Mouse (Mus musculus): Measurements from ENCODE around the gene Ywhaq. TPM values are rescaled to one million over a fixed set of nuclear protein-coding genes. Genes with fewer than 3 reads are reported as not detected.
"Not testable (repeated sequence)": the region's sequence is repeated elsewhere in the genome, so short reads cannot be mapped to it uniquely, and the experiment has no call there.

Gene Ywhaq
- total and polyA plus RNA-seq, 3 experiments = 27.7 to 74.6 (median 65.8) TPM

DNA sequence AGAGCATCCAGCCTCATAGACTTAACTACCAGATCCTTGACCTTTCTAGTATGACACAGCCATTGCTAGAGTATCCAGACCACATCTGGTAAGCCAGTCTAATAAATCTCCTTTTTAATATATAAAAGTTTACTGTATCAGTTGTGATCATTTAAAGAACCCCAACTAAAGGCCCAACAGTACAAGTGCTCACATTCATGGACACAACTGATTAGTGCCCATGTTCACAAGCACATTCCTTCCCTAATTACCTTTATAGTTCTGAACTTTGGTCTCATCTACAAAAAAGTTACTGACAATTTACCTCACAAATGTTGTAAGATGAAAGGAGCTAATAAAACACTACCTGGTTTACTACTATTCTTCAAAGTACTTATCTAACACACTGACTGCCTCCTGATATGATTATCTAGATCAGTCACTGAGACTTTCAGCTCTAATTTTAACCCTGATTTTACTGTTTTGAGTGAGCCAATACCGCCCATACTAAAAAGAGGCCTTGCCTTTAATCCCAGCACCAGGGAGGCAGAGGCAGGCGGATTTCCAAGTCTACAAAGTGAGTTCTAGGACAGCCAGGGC is 8.6 kb downstream of the Ywhaq start:
- Histone ChIP-seq H3K36me3 (ENCODE audit: control insufficient read depth, insufficient read depth, low read length) (peaks cover 41% of the 10 kb centered on the region), H3K79me2 (replicated peaks; ENCODE audit: control insufficient read depth, insufficient read depth, low read length) (peaks cover 8% of the 10 kb centered on the region), H3K4me1 (ENCODE audit: control insufficient read depth, insufficient read depth, low read length) (peaks cover 7% of the 10 kb centered on the region), H3K27ac (no peak overlapping the region), H3K9ac (ENCODE audit: low read depth, low read length) (no peak overlapping the region), H3K27me3 (ENCODE audit: control insufficient read depth, insufficient read depth, low read length) (no peaks in the 10 kb centered on the region), H3K4me3 (no peak overlapping the region)
- TF ChIP-seq POLR2A (IDR thresholded peaks at IDR 0.05; ENCODE audit: insufficient read depth, low read depth, low read length) (no peak), CTCF (IDR thresholded peaks at IDR 0.05) (no peak), EP300 (IDR thresholded peaks at IDR 0.05; ENCODE audit: insufficient read depth, low read depth, low read length) (no peak)
- 98% methylated on average over 2 of the region's 2 CpGs for WGBS
- intact Hi-C loops (cut with DNase I) = no loop called here
- no peak for DNase-seq

DNA sequence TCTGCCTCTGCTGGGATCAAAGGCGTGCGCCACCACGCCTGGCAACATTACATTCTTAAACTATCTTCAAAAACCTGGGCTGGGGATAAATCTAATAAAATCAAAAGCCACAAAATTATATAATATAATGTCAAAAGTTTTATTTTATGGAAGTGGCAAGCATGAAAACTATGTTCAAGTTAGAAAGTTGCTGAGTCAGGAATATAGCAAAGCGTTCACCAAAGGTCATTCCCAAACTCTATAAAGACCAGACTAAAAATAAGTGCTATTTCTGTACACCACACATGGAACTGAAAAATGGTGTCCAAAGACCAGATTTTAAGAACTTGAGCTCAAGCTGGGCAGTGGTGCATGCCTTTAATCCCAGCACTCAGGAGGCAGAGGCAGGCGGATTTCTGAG is 14.7 kb downstream of the Ywhaq start:
- H3K4me1 ChIP-seq (ENCODE audit: control insufficient read depth, insufficient read depth, low read length) = peaks cover 5% of the 10 kb centered on the region
- H3K36me3 ChIP-seq (ENCODE audit: control insufficient read depth, insufficient read depth, low read length) = peaks cover 27% of the 10 kb centered on the region
- WGBS = 93% methylated on average over 5 of the region's 5 CpGs
- no peak overlapping the region for H3K27ac ChIP-seq
- no peak for DNase-seq
- no peak overlapping the region for H3K4me3 ChIP-seq
- no peak overlapping the region for H3K9ac ChIP-seq (ENCODE audit: low read depth, low read length)
- TF ChIP-seq POLR2A (IDR thresholded peaks at IDR 0.05; ENCODE audit: insufficient read depth, low read depth, low read length) = no peak
- TF ChIP-seq CTCF (IDR thresholded peaks at IDR 0.05) = no peak
- no peak for TF ChIP-seq EP300 (IDR thresholded peaks at IDR 0.05; ENCODE audit: insufficient read depth, low read depth, low read length)
- no peaks in the 10 kb centered on the region for H3K27me3 ChIP-seq (ENCODE audit: control insufficient read depth, insufficient read depth, low read length)
- H3K79me2 ChIP-seq (replicated peaks; ENCODE audit: control insufficient read depth, insufficient read depth, low read length) = peaks cover 8% of the 10 kb centered on the region
- intact Hi-C loops (cut with DNase I) = no loop called here

DNA sequence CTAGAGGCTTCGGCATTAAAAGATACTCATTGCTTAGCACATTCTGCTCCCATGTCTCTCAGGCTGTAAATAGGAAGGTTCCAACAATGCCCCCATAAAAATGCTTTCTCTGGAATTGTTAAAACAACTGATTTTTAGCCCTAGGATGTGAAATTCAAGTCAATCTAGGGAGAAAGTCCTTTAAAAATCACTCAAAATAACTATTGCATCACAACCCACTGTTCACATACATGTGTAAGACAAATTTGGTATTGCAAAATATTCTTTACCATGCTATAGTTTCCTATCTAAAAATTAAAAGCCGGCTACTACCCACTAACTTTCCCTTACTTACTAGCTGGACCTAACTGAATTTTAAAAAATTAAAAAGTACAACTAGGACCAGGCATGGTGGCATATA is 31.2 kb downstream of the Ywhaq start:
- no peak overlapping the region for H3K27ac ChIP-seq
- no peaks in the 10 kb centered on the region for H3K79me2 ChIP-seq (replicated peaks; ENCODE audit: control insufficient read depth, insufficient read depth, low read length)
- intact Hi-C loops (cut with DNase I) = no loop called here
- DNase-seq = no peak
- no peak overlapping the region for H3K9ac ChIP-seq (ENCODE audit: low read depth, low read length)
- H3K4me3 ChIP-seq = no peak overlapping the region
- peaks cover 6% of the 10 kb centered on the region for H3K36me3 ChIP-seq (ENCODE audit: control insufficient read depth, insufficient read depth, low read length)
- H3K4me1 ChIP-seq (ENCODE audit: control insufficient read depth, insufficient read depth, low read length) = no peaks in the 10 kb centered on the region
- TF ChIP-seq EP300 (IDR thresholded peaks at IDR 0.05; ENCODE audit: insufficient read depth, low read depth, low read length) (no peak), POLR2A (IDR thresholded peaks at IDR 0.05; ENCODE audit: insufficient read depth, low read depth, low read length) (no peak), CTCF (IDR thresholded peaks at IDR 0.05) (no peak)
- no peaks in the 10 kb centered on the region for H3K27me3 ChIP-seq (ENCODE audit: control insufficient read depth, insufficient read depth, low read length)
- 93% methylated on average over 2 of the region's 2 CpGs for WGBS

DNA sequence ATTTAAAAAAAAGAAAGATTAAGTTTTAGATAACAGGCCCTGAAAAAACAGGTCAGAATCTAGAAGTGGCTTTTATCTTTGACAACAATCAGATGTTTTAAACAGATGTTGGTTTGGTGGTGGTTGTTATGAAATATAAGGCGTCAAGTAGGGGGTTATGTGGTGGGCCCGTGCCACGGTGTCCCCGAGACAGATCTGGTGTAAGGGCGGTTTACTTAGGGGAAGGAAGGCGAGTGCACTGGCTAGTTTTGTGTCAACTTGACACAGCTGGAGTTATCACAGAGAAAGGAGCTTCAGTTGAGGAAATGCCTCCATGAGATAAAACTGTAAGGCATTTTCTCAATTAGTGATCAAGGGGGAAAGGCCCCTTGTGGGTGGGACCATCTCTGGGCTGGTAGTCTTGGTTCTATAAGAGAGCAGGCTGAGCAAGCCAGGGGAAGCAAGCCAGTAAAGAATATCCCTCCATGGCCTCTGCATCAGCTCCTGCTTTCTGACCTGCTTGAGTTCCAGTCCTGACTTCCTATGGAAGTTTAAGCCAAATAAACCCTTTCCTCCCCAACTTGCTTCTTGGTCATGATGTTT is 38.6 kb downstream of the Ywhaq start:
- not testable (repeated sequence) for H3K79me2 ChIP-seq (replicated peaks; ENCODE audit: control insufficient read depth, insufficient read depth, low read length); H3K9ac ChIP-seq (ENCODE audit: low read depth, low read length); DNase-seq; H3K4me1 ChIP-seq (ENCODE audit: control insufficient read depth, insufficient read depth, low read length); H3K27me3 ChIP-seq (ENCODE audit: control insufficient read depth, insufficient read depth, low read length); H3K4me3 ChIP-seq; H3K36me3 ChIP-seq (ENCODE audit: control insufficient read depth, insufficient read depth, low read length)
- peak overlapping the region; percentile 2 for H3K27ac ChIP-seq
- 49% methylated on average over 6 of the region's 6 CpGs for WGBS
- intact Hi-C loops (cut with DNase I) = loop anchor here (2.0 kb wide), 1 partner anchor 14 kb away; no protein-coding TSS in a partner anchor

DNA sequence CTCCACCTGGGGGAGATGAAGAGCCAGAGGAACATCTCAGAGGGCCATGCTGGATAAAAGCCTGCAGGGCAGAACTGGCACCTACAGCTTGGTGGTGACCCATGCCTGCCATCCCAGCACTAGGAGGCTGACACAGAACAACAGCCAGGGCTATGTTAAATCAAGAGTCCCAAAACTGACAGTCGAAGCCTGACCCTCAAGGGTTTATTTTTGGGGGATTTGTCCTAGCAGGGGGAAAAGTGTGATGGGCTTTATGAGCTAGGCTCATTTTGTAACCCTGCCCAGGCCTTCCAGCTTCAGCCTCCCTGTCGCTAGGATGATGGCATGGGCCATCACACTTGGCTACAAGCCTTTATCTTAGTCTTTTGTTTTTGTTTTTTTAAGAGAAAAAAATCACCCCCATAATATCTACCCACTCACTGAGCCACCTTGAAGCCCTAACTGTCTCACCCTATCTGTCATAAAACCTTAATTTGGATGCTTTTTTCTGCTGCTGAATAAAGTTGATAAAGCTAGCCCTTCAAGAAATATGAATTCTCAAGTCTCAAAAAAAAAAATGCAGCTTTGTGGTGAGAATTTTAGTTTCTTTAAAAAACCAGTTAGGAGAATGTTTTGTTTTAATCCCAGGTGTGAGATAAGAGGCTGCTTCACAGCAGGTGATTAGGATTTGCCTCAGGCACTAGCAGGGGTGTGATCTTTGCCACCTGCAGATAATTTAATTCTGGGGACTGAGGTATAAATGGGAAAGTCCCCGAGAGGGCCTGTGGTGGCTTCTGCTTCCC is 41.9 kb downstream of the Ywhaq start:
- Histone ChIP-seq H3K27ac (no peak overlapping the region), H3K36me3 (ENCODE audit: control insufficient read depth, insufficient read depth, low read length) (peaks cover 12% of the 10 kb centered on the region), H3K79me2 (replicated peaks; ENCODE audit: control insufficient read depth, insufficient read depth, low read length) (no peaks in the 10 kb centered on the region), H3K4me1 (ENCODE audit: control insufficient read depth, insufficient read depth, low read length) (peaks cover 3% of the 10 kb centered on the region), H3K27me3 (ENCODE audit: control insufficient read depth, insufficient read depth, low read length) (no peaks in the 10 kb centered on the region), H3K4me3 (no peak overlapping the region), H3K9ac (ENCODE audit: low read depth, low read length) (no peak overlapping the region)
- DNase-seq = no peak
- 55% methylated on average over 3 of the region's 3 CpGs for WGBS
- no peak for TF ChIP-seq POLR2A (IDR thresholded peaks at IDR 0.05; ENCODE audit: insufficient read depth, low read depth, low read length)
- TF ChIP-seq CTCF (IDR thresholded peaks at IDR 0.05) = no peak
- TF ChIP-seq EP300 (IDR thresholded peaks at IDR 0.05; ENCODE audit: insufficient read depth, low read depth, low read length) = no peak
- intact Hi-C loops (cut with DNase I) = loop anchor here (2.0 kb wide), 1 partner anchor 59 kb away; the partner anchor contains the start of gene Iah1

Data from heart, adult 2 months (tissue).